Mouse (Mus musculus) forebrain, postnatal 0 days (tissue): ENCODE measurements around the gene Trib3. TPM values are rescaled to one million over a fixed set of nuclear protein-coding genes. Genes with fewer than 3 reads are reported as not detected.

Experiments
- ATAC-seq: fragments of 200-750 bp; cut with Nextera tagmentation; 2 replicates; pipeline ENCODE4 v1.8.0; 2017; ENCODE audit warnings: mild to moderate bottlenecking, moderate library complexity
- DNase-seq: peaks from one replicate; pipeline ENCODE4 v3.0.0-alpha.2; 2015
- H3K27ac ChIP-seq: fragments of 300-500 bp; sonication (generic); 2 replicates; pipeline ENCODE4 v1.5.1; 2014; ENCODE audit warnings: low read depth, mild to moderate bottlenecking, antibody characterized with exemption, low read length, moderate library complexity, mixed read lengths
- H3K27me3 ChIP-seq: fragments of 300-500 bp; sonication (generic); 2 replicates; pipeline ENCODE4 v1.6.1; 2014; ENCODE audit warnings: mild to moderate bottlenecking, low read length, mixed read lengths; ENCODE audit not compliant: insufficient read depth
- H3K36me3 ChIP-seq: fragments of 300-500 bp; sonication (generic); 2 replicates; pipeline ENCODE4 v1.6.1; 2014; ENCODE audit warnings: mild to moderate bottlenecking, moderate library complexity; ENCODE audit not compliant: insufficient read depth
- H3K4me1 ChIP-seq: fragments of 300-500 bp; sonication (generic); 2 replicates; pipeline ENCODE4 v1.6.1; 2014; ENCODE audit warnings: antibody characterized with exemption; ENCODE audit not compliant: insufficient read depth
- H3K4me2 ChIP-seq: fragments of 300-500 bp; sonication (generic); 2 replicates; pipeline ENCODE4 v1.6.1; 2014; ENCODE audit warnings: low read depth, mild to moderate bottlenecking, moderate library complexity
- H3K4me3 ChIP-seq: fragments of 300-500 bp; sonication (generic); 2 replicates; pipeline ENCODE4 v1.5.1; 2014; ENCODE audit warnings: low read depth, low read length, mixed read lengths
- H3K9ac ChIP-seq: fragments of 300-500 bp; sonication (generic); 2 replicates; pipeline ENCODE4 v1.6.1; 2014; ENCODE audit warnings: mild to moderate bottlenecking
- H3K9me3 ChIP-seq: fragments of 300-500 bp; sonication (generic); 2 replicates; pipeline ENCODE4 v1.6.1; 2016; ENCODE audit warnings: low read length
- CTCF ChIP-seq: sonication (generic); IDR thresholded peaks from 2 replicates; pipeline ENCODE4 v1.5.1; 2016; ENCODE audit warnings: antibody characterized with exemption, control low read depth, low read depth
- WGBS: fragments of 180-500 bp; shearing (Covaris S2); extraction: QIAGEN DNeasy Blood & Tissue Kit; methylation state at CpG from one replicate; pipeline ENCODE4 v1.1.7; 2014; 5-methylcytosine and 5-hydroxymethylcytosine counted together
- polyA plus RNA-seq: library from polyadenylated mRNA; unstranded; fragments of >200 nt; fragmentation: Nextera tagmentation; extraction: Ambion mirVana; gene quantifications from 2 replicates; pipeline ENCODE4 v1.2.1, GENCODE M21; 2015
- total RNA-seq: library from RNA; depleted of rRNA; stranded (reverse); fragments of >200 nt; gene quantifications from 2 replicates; pipeline ENCODE4 v1.2.3, GENCODE M21; 2014

Trib3 gene
- total and polyA plus RNA-seq, 2 experiments from 2014 or later: 1.3 to 2.0 TPM

DNA sequence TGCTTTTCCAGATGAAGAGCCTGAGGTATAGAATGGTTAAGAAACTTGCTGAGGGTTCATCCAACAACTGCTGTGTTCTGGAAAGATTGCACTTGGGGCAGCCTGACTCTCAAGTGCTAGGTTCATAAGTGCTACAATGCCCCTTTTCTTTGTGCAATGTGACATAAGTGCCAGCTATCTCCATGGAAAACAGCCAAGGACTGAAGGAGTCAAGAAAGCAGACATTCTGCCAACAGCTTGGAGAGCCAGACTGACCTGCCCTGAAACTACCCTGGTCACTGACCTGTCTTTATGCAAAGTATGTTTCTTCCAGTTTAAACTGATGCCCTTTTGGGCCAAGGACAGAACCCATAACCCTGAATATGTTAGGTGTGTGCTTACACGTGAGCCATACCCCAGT is 7.0 kb downstream of the Trib3 start:
- no peak for TF ChIP-seq CTCF
- Histone ChIP-seq H3K4me3 (no peak overlapping the region), H3K36me3 (no peaks in the 10 kb centered on the region), H3K4me2 (no peak overlapping the region), H3K9me3 (no peaks in the 10 kb centered on the region), H3K4me1 (no peaks in the 10 kb centered on the region), H3K27ac (no peak overlapping the region), H3K9ac (no peak overlapping the region), H3K27me3 (no peaks in the 10 kb centered on the region)
- no peak for DNase-seq
- no peak for ATAC-seq
- 71% methylated on average over 1 of the region's 1 CpGs for WGBS

DNA sequence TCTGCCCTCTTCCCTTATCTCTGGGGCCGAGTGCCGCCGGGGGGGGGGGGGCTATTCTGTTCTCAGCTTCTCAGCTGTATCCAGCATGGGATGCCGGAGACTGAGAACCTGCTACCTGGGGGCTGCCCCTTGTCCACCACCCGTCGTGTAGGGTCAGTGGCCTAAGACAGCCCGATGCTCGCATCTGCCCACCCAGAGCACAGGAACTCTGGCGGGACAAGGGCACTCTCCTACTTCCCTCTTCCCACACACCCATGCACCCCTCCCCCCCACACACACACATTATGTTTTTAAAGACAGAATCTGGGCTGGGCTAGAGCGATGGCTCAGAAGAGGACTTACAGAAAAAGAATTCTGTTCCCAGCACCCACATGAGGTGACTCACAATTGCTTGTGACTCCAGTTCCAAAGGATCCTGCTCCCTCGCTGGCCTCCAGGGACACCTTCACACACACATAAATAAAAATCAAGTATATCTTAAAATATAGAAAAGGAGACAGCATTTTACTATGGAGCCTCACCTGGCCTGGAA is 8.5 kb downstream of the Trib3 start:
- Histone ChIP-seq H3K9me3 (no peaks in the 10 kb centered on the region), H3K27me3 (no peaks in the 10 kb centered on the region), H3K4me2 (no peak overlapping the region), H3K4me3 (no peak overlapping the region), H3K27ac (no peak overlapping the region), H3K4me1 (peaks cover 11% of the 10 kb centered on the region), H3K36me3 (no peaks in the 10 kb centered on the region), H3K9ac (no peak overlapping the region)
- no peak for TF ChIP-seq CTCF
- 60% methylated on average over 11 of the region's 11 CpGs for WGBS
- DNase-seq (no peak), ATAC-seq (no peak)

DNA sequence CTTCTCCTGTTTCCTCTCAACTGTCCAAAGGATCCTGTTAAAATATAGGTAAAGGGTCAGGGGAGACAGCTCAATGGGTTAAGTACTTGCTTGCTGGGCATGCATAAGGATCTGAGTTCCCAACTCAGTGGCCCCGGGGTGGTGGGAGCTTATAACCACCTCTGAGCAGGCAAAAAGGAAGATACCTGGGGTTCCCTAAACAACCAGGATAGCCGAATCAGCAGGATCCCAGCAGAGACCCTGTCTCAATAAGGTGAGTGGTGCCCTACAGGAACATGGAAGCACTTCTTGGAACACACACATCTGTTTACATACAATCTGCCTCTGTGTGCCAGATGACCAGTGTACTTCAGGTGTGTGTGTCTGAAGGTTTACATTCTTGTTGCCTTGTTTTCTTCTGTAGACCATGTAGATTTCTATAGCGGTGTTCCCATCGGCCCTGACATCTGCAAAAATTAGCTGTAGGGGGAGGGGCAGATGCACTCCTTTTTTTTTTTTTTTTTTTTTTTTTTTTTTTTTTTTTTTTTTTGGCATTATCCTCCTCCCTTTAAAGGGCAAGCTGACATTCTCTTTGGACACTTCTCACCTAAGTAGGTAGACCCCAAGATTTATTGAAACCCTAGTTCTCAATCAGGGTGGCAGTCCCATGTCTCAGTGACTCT is 10.4 kb downstream of the Trib3 start:
- TF ChIP-seq CTCF: no peak
- ATAC-seq: no peak
- peaks cover 8% of the 10 kb centered on the region for H3K36me3 ChIP-seq

DNA sequence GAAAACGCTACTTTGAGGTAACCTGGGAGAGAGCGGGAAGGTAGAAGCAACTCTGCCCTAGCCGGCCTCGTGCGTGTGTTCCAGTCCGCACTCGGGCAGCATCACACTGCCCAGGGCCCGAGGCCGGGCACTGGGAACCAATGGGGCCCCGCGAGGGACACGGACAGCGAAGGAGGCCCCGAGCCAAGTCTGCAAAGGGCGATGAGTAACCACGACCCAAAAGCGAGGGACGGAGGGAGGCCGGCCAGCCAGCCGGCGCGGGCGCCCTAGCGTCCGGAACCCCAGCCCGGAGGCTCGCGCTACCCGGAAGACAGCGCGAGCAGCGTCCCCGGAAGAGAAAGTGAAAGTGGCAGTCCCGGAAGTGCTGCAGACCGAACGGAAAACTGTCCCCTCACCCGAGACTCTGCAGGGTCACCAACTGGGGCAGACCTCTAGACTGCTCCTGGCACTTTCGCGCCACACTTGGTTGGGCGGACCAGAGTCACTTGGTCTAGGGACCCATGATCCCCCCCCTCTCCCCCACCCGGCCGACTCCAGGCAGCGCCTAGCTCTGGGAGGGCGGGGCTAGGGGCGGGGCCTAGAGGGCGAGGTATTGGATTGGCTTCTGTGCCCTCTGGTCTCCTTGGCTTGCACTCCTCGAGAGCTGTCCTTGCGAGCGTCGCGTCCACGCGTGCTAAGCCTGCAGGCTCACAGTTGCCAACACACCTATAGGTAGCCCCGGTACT is 11.6 kb downstream of the Trib3 start, which contains the start of gene Rbck1:
TSS of gene Rbck1 (minus strand) at position 553 of the 725 bp plus-strand sequence.
- ATAC-seq (peak; percentile 97), DNase-seq (peak; percentile 91)
- Histone ChIP-seq H3K27me3 (no peaks in the 10 kb centered on the region), H3K36me3 (peaks cover 14% of the 10 kb centered on the region), H3K4me3 (peak within 1 kb of the TSS; percentile 74), H3K4me1 (peaks cover 11% of the 10 kb centered on the region), H3K9ac (peak within 1 kb of the TSS; percentile 94), H3K27ac (peak within 1 kb of the TSS; percentile 83), H3K4me2 (peak within 1 kb of the TSS; percentile 85), H3K9me3 (no peaks in the 10 kb centered on the region)
- peak; percentile 24; the same call in 1 of the 2 replicates for TF ChIP-seq CTCF
- under 1% methylated on average over 53 of the region's 54 CpGs for WGBS

More for the DNA sequence above, 10.4 kb downstream of the Trib3 start:
- WGBS: 80% methylated on average over 4 of the region's 4 CpGs
- Histone ChIP-seq H3K4me1 (peaks cover 11% of the 10 kb centered on the region), H3K9ac (no peak overlapping the region), H3K4me2 (no peak overlapping the region), H3K27ac (no peak overlapping the region), H3K27me3 (no peaks in the 10 kb centered on the region), H3K4me3 (no peak overlapping the region), H3K9me3 (no peaks in the 10 kb centered on the region)
- DNase-seq: no peak

DNA sequence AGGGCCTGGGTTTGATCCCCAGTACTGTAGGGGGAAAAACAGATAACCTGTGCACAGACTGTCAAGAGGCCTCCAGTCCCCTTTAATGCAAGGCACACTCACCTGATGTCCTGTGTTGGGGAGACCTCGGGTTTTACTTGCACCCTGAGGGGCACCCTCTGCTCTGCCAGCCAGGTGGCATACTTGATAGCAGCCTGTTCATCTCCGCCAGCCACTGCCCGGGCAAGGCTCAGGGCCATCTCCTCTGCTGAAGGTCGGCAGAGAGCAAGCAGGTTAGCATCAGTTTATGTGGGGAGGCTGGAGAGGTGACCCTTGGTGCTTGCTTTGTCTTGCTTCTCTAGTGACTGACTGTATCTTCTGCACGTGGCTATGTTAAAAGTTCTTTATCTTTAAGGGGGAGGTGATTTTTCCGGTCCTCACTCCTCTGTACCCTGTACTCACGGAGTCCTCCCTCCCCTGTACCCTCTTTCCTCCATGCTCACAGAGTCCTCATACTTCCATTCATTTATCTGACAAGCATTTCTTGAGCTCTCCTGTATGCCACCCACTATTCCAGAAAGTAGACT is 12.9 kb downstream of the Trib3 start:
- Histone ChIP-seq H3K4me1 (peaks cover 11% of the 10 kb centered on the region), H3K4me3 (peak overlapping the region; percentile 74; the same call in 1 of the 2 replicates), H3K36me3 (peaks cover 27% of the 10 kb centered on the region), H3K9me3 (no peaks in the 10 kb centered on the region), H3K27ac (no peak overlapping the region), H3K27me3 (no peaks in the 10 kb centered on the region), H3K4me2 (peak overlapping the region; percentile 85; the same call in 1 of the 2 replicates), H3K9ac (peak overlapping the region; percentile 94; the same call in 1 of the 2 replicates)
- DNase-seq: no peak
- no peak for ATAC-seq
- TF ChIP-seq CTCF: no peak
- WGBS: 74% methylated on average over 7 of the region's 7 CpGs

DNA sequence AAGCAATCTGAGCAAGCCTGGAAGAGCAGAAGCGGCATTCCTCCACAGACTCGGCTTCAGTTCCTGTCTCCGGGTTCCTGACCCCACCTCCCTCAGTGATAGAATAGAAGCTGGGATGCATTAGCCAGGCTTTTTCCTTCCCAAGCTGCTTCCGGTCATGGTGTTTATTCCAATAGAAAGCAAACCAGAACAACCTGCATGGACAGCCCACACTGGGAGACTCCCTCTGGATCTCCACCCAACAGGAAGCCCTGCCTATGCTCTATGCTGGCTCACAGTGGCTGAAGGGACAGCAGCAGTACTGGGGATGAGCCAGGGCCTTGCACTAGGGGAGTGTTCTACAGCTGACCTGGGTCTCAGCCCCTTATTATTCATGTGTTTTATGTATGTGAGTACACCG is 15.9 kb downstream of the Trib3 start:
- no peak for DNase-seq
- Histone ChIP-seq H3K4me1 (peaks cover 11% of the 10 kb centered on the region), H3K4me2 (no peak overlapping the region), H3K27ac (no peak overlapping the region), H3K9me3 (no peaks in the 10 kb centered on the region), H3K4me3 (no peak overlapping the region), H3K9ac (no peak overlapping the region), H3K27me3 (no peaks in the 10 kb centered on the region), H3K36me3 (peaks cover 56% of the 10 kb centered on the region)
- 85% methylated on average over 5 of the region's 5 CpGs for WGBS
- TF ChIP-seq CTCF: no peak
- no peak for ATAC-seq
